Comparison of ENCODE assay signal across 8 mouse cellular contexts in the genomic region with DNA sequence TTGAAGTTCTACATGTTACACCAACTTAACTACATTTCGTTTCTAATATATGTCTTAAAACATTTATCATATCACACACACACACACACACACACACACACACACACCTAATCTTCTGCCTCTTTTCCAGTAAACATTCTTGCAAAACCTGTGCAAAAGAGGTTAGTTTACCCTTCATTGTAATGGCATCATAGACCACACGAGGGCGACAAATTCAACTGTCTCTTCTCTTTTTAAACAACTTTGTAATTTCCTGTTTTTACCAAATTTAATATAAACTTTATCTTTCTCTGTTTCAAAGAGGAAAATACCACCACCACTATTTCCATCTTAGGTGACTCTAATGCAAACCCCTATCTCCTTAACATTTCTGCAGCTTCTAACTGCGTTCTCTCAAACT.
A peak's percentile ranks its signal among the peaks of the same experiment; 100 is the strongest.
DNase-seq lines count a peak whose midpoint lies in the region; ATAC-seq lines count a peak whose summit lies in the region.

No protein-coding gene starts in this region.

- intact Hi-C loops in heart, postnatal 10 days (cut with DNase I) = no loop called here
- intact Hi-C loops in heart, postnatal 25 days (cut with DNase I) = no loop called here

- DNase-seq in heart, postnatal 10 days = peak; percentile 9 to 48
- DNase-seq in heart, adult 11 months = no peak
- peak; percentile 37 to 66 for DNase-seq in right cerebral cortex, postnatal 10 days (ENCODE audit: low spot score in 2 of 2)
- no peak for DNase-seq in right cerebral cortex, postnatal 36 days (ENCODE audit: low spot score in 2 of 2)
- DNase-seq in embryo, embryonic 11.5 days (ENCODE audit: low read depth, low spot score) = peak; percentile 5
- peak; percentile 46 for DNase-seq in lung, postnatal 14 days
- no peak for DNase-seq in heart, postnatal 25 days (ENCODE audit: low spot score)

- ATAC-seq in monocyte, adult 5-6 weeks (replicated peaks; ENCODE audit: insufficient number of reproducible peaks, low FRiP score, low TSS enrichment, poor library complexity, severe bottlenecking) = no peak

Comparison
In these comparisons a context has a peak if more than half of its experiments do, and no peak if none do; other contexts are left out.
1. DNase-seq: peak in heart, postnatal 10 days (2 of 2), right cerebral cortex, postnatal 10 days (2 of 2), embryo, embryonic 11.5 days (single experiment) and lung, postnatal 14 days (single experiment); none in heart, adult 11 months (single experiment), right cerebral cortex, postnatal 36 days (0 of 2) and heart, postnatal 25 days (single experiment).